Comparison of ENCODE assay signal across 21 mouse cellular contexts in the genomic region with DNA sequence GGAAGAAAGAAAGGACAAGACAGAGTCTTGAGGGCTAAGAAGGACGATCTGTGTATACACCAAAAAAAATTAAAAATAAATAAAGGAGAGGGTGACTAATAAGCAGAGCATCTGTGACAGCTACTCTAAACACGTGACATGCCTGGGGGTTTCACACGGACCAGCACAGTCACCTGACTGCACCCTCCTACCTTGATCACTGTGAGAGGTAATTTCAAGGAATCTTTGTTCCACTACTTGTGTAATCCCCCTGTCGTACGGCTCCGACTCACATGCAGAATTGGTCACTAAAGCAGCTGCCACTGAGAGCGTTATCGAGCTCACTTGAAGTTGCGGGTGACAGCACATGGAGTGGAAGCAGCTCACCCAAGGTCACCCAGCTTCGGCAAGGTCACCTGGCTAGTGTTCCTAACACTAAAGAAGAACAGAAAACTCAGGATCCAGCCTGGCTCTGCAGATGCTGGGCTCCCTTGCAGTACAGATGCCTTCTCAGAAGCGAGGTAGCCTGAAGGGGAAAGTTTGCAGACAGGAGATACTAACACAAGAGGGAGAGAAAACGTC. TPM values are rescaled to one million over a fixed set of nuclear protein-coding genes. Genes with fewer than 3 reads are reported as not detected.
DNase-seq lines count a peak whose midpoint lies in the region; ATAC-seq and TF ChIP-seq lines count a peak whose summit lies in the region.
"Had no signal": no experiment of that assay in that cellular context is flagged by ENCODE, and none has a peak within 500 bp of the region (broad histone marks: within the 10 kb centered on the region; RNA-seq: fewer than 3 reads in every experiment).

No protein-coding gene starts in this region.

- WGBS in heart, adult 2 months: 58% methylated on average over 12 of the region's 12 CpGs
- WGBS in heart, embryonic 14.5 days: 31% methylated on average over 12 of the region's 12 CpGs

- H3K4me1 ChIP-seq in heart, adult 2 months (ENCODE audit: control insufficient read depth, insufficient read depth, low read length): peaks cover 24% of the 10 kb centered on the region
- peaks cover 44 to 68% of the 10 kb centered on the region in 2 experiments for H3K4me1 ChIP-seq in heart, embryonic 14.5 days (ENCODE audit: control insufficient read depth in 2 of 2, insufficient read depth in 2 of 2, low read length in 2 of 2)
- H3K4me1 ChIP-seq: embryonic facial prominence, embryonic 12.5 days had no signal

- H3K79me2 ChIP-seq in heart, adult 2 months (replicated peaks; ENCODE audit: control insufficient read depth, insufficient read depth, low read length): peaks cover 4% of the 10 kb centered on the region

- intact Hi-C loops in heart, adult 2 months (cut with DNase I): no loop called here
- intact Hi-C loops in heart, postnatal 25 days (cut with DNase I): no loop called here

- TF ChIP-seq POLR2A in heart, adult 2 months (IDR thresholded peaks at IDR 0.05; ENCODE audit: insufficient read depth, low read depth, low read length): no peak

- TF ChIP-seq CTCF in heart, adult 2 months (IDR thresholded peaks at IDR 0.05): no peak

- no peaks in the 10 kb centered on the region for H3K27me3 ChIP-seq in heart, adult 2 months (ENCODE audit: control insufficient read depth, insufficient read depth, low read length)
- H3K27me3 ChIP-seq in heart, embryonic 14.5 days (ENCODE audit: control insufficient read depth, insufficient read depth, low read length): no peaks in the 10 kb centered on the region
- H3K27me3 ChIP-seq: embryonic facial prominence, embryonic 12.5 days; forebrain, embryonic 15.5 days; hindbrain, embryonic 15.5 days; limb, embryonic 15.5 days; liver, embryonic 15.5 days had no signal

- H3K4me3 ChIP-seq in heart, adult 2 months: no peak overlapping the region
- H3K4me3 ChIP-seq in heart, embryonic 14.5 days (ENCODE audit: control insufficient read depth in 1 of 2, insufficient read depth in 1 of 2, low read depth in 1 of 2, low read length in 2 of 2): peak overlapping the region in 1 of 2 experiments; percentile 1; a peak in 1 of 4 replicates
- H3K4me3 ChIP-seq: embryonic facial prominence, embryonic 12.5 days; forebrain, embryonic 15.5 days; hindbrain, embryonic 15.5 days; limb, embryonic 15.5 days; liver, embryonic 15.5 days had no signal

- no peak overlapping the region for H3K9ac ChIP-seq in heart, adult 2 months (ENCODE audit: low read depth, low read length)
- H3K9ac ChIP-seq in heart, embryonic 14.5 days (ENCODE audit: low read length): peak overlapping the region; percentile 52
- H3K9ac ChIP-seq: embryonic facial prominence, embryonic 12.5 days; forebrain, embryonic 15.5 days; hindbrain, embryonic 15.5 days; limb, embryonic 15.5 days; liver, embryonic 15.5 days had no signal

- DNase-seq in heart, adult 2 months: peak in 1 of 2 experiments; percentile 41
- DNase-seq in heart, postnatal 25 days (ENCODE audit: low spot score): no peak
- peak; percentile 14 for DNase-seq in 3T3-L1 (ENCODE audit: low read depth, low spot score)
- peak; percentile 45 for DNase-seq in CD4-positive, CD25-positive, alpha-beta regulatory T cell, adult 2 months (ENCODE audit: low read depth, low spot score)
- no peak for DNase-seq in natural killer cell, adult 2 months (ENCODE audit: low spot score in 2 of 2)
- no peak for DNase-seq in right cerebral cortex, postnatal 14 days
- DNase-seq in right cerebral cortex, adult 2 months (ENCODE audit: low spot score in 2 of 2): no peak
- DNase-seq: cerebellum, adult 8-10 months; gastrocnemius, postnatal 14 days; kidney, adult 11 months; kidney, postnatal 10 days; lung, postnatal 10 days; midbrain, embryonic 14.5 days; spleen, adult 18-20 months; thymus, postnatal 4 days had no signal

- no peaks in the 10 kb centered on the region for H3K9me3 ChIP-seq in heart, embryonic 14.5 days (ENCODE audit: control insufficient read depth, low read length)
- H3K9me3 ChIP-seq: embryonic facial prominence, embryonic 12.5 days; forebrain, embryonic 15.5 days; hindbrain, embryonic 15.5 days; limb, embryonic 15.5 days; liver, embryonic 15.5 days had no signal

- peaks cover 2% of the 10 kb centered on the region; the same call in 1 of the 2 replicates for H3K36me3 ChIP-seq in heart, adult 2 months (ENCODE audit: control insufficient read depth, insufficient read depth, low read length)
- H3K36me3 ChIP-seq in heart, embryonic 14.5 days (ENCODE audit: control insufficient read depth, insufficient read depth, low read length): no peaks in the 10 kb centered on the region; the same call in 1 of the 2 replicates
- H3K36me3 ChIP-seq: embryonic facial prominence, embryonic 12.5 days; forebrain, embryonic 15.5 days; hindbrain, embryonic 15.5 days; limb, embryonic 15.5 days; liver, embryonic 15.5 days had no signal

- peak overlapping the region; percentile 37 for H3K4me2 ChIP-seq in heart, embryonic 14.5 days (ENCODE audit: low read length)
- H3K4me2 ChIP-seq: embryonic facial prominence, embryonic 12.5 days; forebrain, embryonic 15.5 days; hindbrain, embryonic 15.5 days; limb, embryonic 15.5 days; liver, embryonic 15.5 days had no signal

- no peak; the same call in 1 of the 2 replicates for ATAC-seq in heart, embryonic 14.5 days (ENCODE audit: insufficient number of reproducible peaks, insufficient read depth, low FRiP score, low read depth)
- ATAC-seq: forebrain, embryonic 15.5 days had no signal

- H3K27ac ChIP-seq in heart, adult 2 months: peak overlapping the region; percentile 60
- peak overlapping the region; percentile 83 to 94 for H3K27ac ChIP-seq in heart, embryonic 14.5 days (replicated peaks in 1 of 2; ENCODE audit: control insufficient read depth in 1 of 2, insufficient read depth in 1 of 2, low read depth in 2 of 2, low read length in 2 of 2)
- H3K27ac ChIP-seq: embryonic facial prominence, embryonic 12.5 days; forebrain, embryonic 15.5 days; hindbrain, embryonic 15.5 days; limb, embryonic 15.5 days; liver, embryonic 15.5 days had no signal

- TF ChIP-seq EP300 in heart, adult 2 months (IDR thresholded peaks at IDR 0.05; ENCODE audit: insufficient read depth, low read depth, low read length): 0 out of 2 replicates have a peak, but pooled peaks have one; percentile 22

RNA-seq across cellular contexts. Expression of gene Kif13a, which starts 20.6 kb away (rescaled TPM):
- 100 to 1,000 TPM; 108 to 113 TPM for total RNA-seq in heart, adult 2 months (2021)
- polyA plus RNA-seq in heart, adult 2 months (2012; rRNA removed): 49.8 and 75.4 TPM in 2 replicates
- total RNA-seq in heart, postnatal 25 days (2021): 100 to 1,000 TPM; 109 to 118 TPM
- polyA plus RNA-seq in heart, embryonic 14.5 days (2014; fragmentation: Nextera tagmentation; extraction: Ambion mirVana): 47.8 and 55.2 TPM in 2 replicates

Comparison
In these comparisons a context has a peak if more than half of its experiments do, and no peak if none do; other contexts are left out.
1. DNase-seq: peak in 3T3-L1 (single experiment) and CD4-positive, CD25-positive, alpha-beta regulatory T cell, adult 2 months (single experiment); none in heart, postnatal 25 days (single experiment), natural killer cell, adult 2 months (0 of 2), right cerebral cortex, postnatal 14 days (single experiment) and right cerebral cortex, adult 2 months (0 of 2).